14 mouse cellular contexts compared by ENCODE assay signal in the genomic region with DNA sequence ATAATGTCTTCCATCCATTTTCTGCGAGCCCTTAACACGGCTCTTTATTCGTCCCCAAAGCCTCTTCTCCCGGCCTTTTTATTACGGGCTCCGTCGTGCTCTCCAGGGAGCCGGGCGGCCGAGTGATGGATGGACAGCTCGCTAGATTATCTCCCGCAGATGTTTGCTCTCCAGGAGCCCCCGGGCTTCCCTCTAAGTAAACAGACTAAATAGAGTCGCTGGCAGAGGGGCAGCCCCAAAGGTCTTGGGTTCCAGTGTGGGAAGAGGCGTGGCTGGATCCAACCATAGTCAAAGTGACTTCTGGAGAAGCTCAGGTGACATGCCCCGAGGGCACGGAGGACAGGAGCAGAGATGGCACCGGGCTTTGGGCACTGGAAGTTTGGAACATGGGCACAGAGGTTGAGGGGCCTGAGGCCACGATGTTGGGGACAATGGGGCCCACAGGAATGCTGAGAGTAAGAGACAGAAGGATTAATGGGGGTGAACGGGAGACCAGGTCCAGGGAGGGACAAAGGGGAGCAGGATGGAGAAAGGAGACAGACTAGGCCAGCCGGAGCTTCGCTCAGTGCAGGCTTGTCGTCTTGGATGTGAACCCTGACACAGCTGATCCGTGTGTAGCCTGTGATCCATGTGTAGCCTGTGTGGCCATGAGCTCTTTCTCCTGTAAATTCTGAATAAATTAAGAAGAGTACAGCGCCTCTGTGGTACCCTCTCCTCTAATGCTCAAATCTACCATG.
DNase-seq lines count a peak whose midpoint lies in the region; ATAC-seq lines count a peak whose summit lies in the region.
"Had no signal": no experiment of that assay in that cellular context is flagged by ENCODE, and none has a peak within 500 bp of the region (broad histone marks: within the 10 kb centered on the region; RNA-seq: fewer than 3 reads in every experiment).

No protein-coding gene starts in this region.

- no peak overlapping the region for H3K9ac ChIP-seq in intestine, embryonic 16.5 days (ENCODE audit: low read depth, low read length)
- no peak overlapping the region for H3K9ac ChIP-seq in intestine, embryonic 15.5 days
- no peak overlapping the region for H3K9ac ChIP-seq in hindbrain, embryonic 15.5 days
- 0 out of 2 replicates have a peak overlapping the region, but pooled peaks have one; percentile 18 for H3K9ac ChIP-seq in neural tube, embryonic 12.5 days
- H3K9ac ChIP-seq: embryonic facial prominence, embryonic 15.5 days; heart, embryonic 15.5 days; lung, embryonic 15.5 days had no signal

- peaks cover 16% of the 10 kb centered on the region for H3K4me1 ChIP-seq in intestine, embryonic 16.5 days (ENCODE audit: control insufficient read depth, insufficient read depth, low read length)
- H3K4me1 ChIP-seq in intestine, embryonic 15.5 days (replicated peaks) = peaks cover 24% of the 10 kb centered on the region
- peaks cover 31% of the 10 kb centered on the region for H3K4me1 ChIP-seq in hindbrain, embryonic 15.5 days (replicated peaks)
- peaks cover 43% of the 10 kb centered on the region for H3K4me1 ChIP-seq in neural tube, embryonic 12.5 days
- H3K4me1 ChIP-seq: embryonic facial prominence, embryonic 15.5 days had no signal

- no peak overlapping the region for H3K4me3 ChIP-seq in intestine, embryonic 16.5 days (ENCODE audit: low read length)
- H3K4me3 ChIP-seq in intestine, embryonic 15.5 days (replicated peaks) = no peak overlapping the region
- no peak overlapping the region for H3K4me3 ChIP-seq in hindbrain, embryonic 15.5 days
- H3K4me3 ChIP-seq in neural tube, embryonic 12.5 days = no peak overlapping the region
- H3K4me3 ChIP-seq: embryonic facial prominence, embryonic 15.5 days; heart, embryonic 15.5 days; lung, embryonic 15.5 days had no signal

- ATAC-seq in intestine, embryonic 16.5 days = no peak
- no peak for ATAC-seq in intestine, embryonic 15.5 days
- ATAC-seq in hindbrain, embryonic 15.5 days (ENCODE audit: low FRiP score, low read depth) = peak; percentile 10; the same call in 1 of the 2 replicates
- ATAC-seq in neural tube, embryonic 12.5 days (ENCODE audit: low FRiP score, low read depth) = peak; percentile 59
- ATAC-seq: inflammation-experienced regulatory T-cells, adult 6 months had no signal

- peak overlapping the region; percentile 17; the same call in 1 of the 2 replicates for H3K27ac ChIP-seq in intestine, embryonic 16.5 days (ENCODE audit: low read length)
- no peak overlapping the region for H3K27ac ChIP-seq in intestine, embryonic 15.5 days
- H3K27ac ChIP-seq in hindbrain, embryonic 15.5 days (replicated peaks) = no peak overlapping the region
- H3K27ac ChIP-seq in neural tube, embryonic 12.5 days = no peak overlapping the region
- H3K27ac ChIP-seq: embryonic facial prominence, embryonic 15.5 days; heart, embryonic 15.5 days; lung, embryonic 15.5 days had no signal

- WGBS in intestine, embryonic 16.5 days = 19% methylated on average over 25 of the region's 25 CpGs
- 18% methylated on average over 25 of the region's 25 CpGs for WGBS in intestine, embryonic 15.5 days
- 13% methylated on average over 25 of the region's 25 CpGs for WGBS in hindbrain, embryonic 15.5 days
- 10% methylated on average over 25 of the region's 25 CpGs for WGBS in neural tube, embryonic 12.5 days

- no peaks in the 10 kb centered on the region for H3K36me3 ChIP-seq in intestine, embryonic 16.5 days (ENCODE audit: control insufficient read depth, insufficient read depth, low read length)
- no peaks in the 10 kb centered on the region for H3K36me3 ChIP-seq in intestine, embryonic 15.5 days
- H3K36me3 ChIP-seq in hindbrain, embryonic 15.5 days = no peaks in the 10 kb centered on the region
- no peaks in the 10 kb centered on the region for H3K36me3 ChIP-seq in neural tube, embryonic 12.5 days
- H3K36me3 ChIP-seq: embryonic facial prominence, embryonic 15.5 days; heart, embryonic 15.5 days; lung, embryonic 15.5 days had no signal

- DNase-seq in embryo, embryonic 9.5 days (ENCODE audit: extremely low spot score) = peak; percentile 64
- no peak for DNase-seq in adrenal gland, adult 2 months
- DNase-seq in kidney, postnatal 25 days = no peak
- DNase-seq: adrenal gland, postnatal 10 days; cerebellum, postnatal 14 days; kidney, postnatal 14 days had no signal

- H3K9me3 ChIP-seq in intestine, embryonic 16.5 days (ENCODE audit: control insufficient read depth, low read length) = no peaks in the 10 kb centered on the region
- no peaks in the 10 kb centered on the region for H3K9me3 ChIP-seq in intestine, embryonic 15.5 days
- H3K9me3 ChIP-seq in hindbrain, embryonic 15.5 days = no peaks in the 10 kb centered on the region
- H3K9me3 ChIP-seq in neural tube, embryonic 12.5 days = no peaks in the 10 kb centered on the region
- H3K9me3 ChIP-seq: embryonic facial prominence, embryonic 15.5 days; heart, embryonic 15.5 days; lung, embryonic 15.5 days had no signal

- 0 out of 2 replicates have a peak, but pooled peaks cover 2% of the 10 kb centered on the region for H3K27me3 ChIP-seq in intestine, embryonic 16.5 days (replicated peaks; ENCODE audit: control insufficient read depth, insufficient read depth, low read length)
- peaks cover 9% of the 10 kb centered on the region for H3K27me3 ChIP-seq in intestine, embryonic 15.5 days (replicated peaks)
- peaks cover 79% of the 10 kb centered on the region for H3K27me3 ChIP-seq in hindbrain, embryonic 15.5 days
- peaks cover 83% of the 10 kb centered on the region for H3K27me3 ChIP-seq in neural tube, embryonic 12.5 days (replicated peaks)

- H3K4me2 ChIP-seq in intestine, embryonic 16.5 days (ENCODE audit: low read depth, low read length) = no peak overlapping the region
- no peak overlapping the region for H3K4me2 ChIP-seq in intestine, embryonic 15.5 days (replicated peaks)
- H3K4me2 ChIP-seq in hindbrain, embryonic 15.5 days = no peak overlapping the region
- H3K4me2 ChIP-seq in neural tube, embryonic 12.5 days (replicated peaks) = peak overlapping the region; percentile 37
- H3K4me2 ChIP-seq: embryonic facial prominence, embryonic 15.5 days; heart, embryonic 15.5 days; lung, embryonic 15.5 days had no signal

Comparison
In these comparisons a context has a peak if more than half of its experiments do, and no peak if none do; other contexts are left out.
1. ATAC-seq: peak in hindbrain, embryonic 15.5 days (single experiment) and neural tube, embryonic 12.5 days (single experiment); none in intestine, embryonic 16.5 days (single experiment) and intestine, embryonic 15.5 days (single experiment).